Mouse (Mus musculus) embryo, embryonic 9.5 days (tissue): ENCODE results near the gene Rcn3.
A peak's percentile ranks its signal among the peaks of the same experiment; 100 is the strongest.
"Not testable (repeated sequence)": the region's sequence is repeated elsewhere in the genome, so short reads cannot be mapped to it uniquely, and the experiment has no call there.

Source experiments
- DNase-seq: peaks from one replicate; pipeline ENCODE4 v3.0.0-alpha.2; 2017; ENCODE audit errors: extremely low spot score

Gene Rcn3

DNA sequence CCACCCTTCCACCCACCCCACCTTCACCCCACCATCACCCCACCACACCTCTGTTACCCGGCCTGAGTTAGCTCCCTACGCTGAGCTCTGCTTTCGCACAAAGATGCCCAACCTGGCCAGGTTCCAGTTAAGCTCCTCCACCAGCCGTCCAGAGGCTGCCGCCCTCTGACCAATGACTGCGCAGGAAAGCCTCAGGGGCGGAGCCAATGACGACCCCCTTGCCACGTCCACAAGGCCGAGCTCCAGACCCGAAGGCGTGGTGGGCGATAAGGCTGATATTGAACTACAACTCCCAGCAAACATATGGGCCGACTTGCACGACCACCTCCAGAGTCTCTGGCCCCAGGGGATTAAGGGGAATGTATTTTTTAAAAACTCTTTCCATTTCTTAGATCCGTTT, at the start of gene Rcn3:
Rcn3 (minus strand) TSS at position 174 of the 400 bp plus-strand sequence.
- peak; percentile 93 for DNase-seq

- no peak for DNase-seq
These were observed 49.3 kb upstream of the Rcn3 start for GRCm38 (mm10) chr7:45141319-45141718.

GRCm38 (mm10) chr7:45139904-45140723, 48.1 kb upstream of the Rcn3 start:
- DNase-seq, result no peak

DNA sequence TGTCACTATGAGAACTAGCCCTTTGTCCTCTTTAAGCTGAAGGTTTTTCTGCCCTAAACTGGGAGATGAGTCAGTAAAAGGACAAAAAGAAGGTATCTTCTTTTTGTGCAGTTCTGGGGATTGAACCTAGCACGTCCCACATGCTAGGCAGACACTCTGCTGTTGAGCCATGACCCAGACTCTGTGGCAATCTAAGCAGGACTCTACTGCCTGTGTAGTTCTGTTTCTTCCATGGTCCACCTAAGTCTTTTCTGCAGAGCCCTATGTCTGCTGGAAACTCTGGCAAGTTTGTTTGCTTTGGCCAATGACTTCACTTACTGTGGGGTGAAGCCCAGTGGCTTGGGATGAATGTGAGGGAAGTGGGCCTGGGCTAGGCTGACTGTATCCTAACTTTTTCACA, 46.4 kb upstream of the Rcn3 start:
- DNase-seq, result no peak

DNA sequence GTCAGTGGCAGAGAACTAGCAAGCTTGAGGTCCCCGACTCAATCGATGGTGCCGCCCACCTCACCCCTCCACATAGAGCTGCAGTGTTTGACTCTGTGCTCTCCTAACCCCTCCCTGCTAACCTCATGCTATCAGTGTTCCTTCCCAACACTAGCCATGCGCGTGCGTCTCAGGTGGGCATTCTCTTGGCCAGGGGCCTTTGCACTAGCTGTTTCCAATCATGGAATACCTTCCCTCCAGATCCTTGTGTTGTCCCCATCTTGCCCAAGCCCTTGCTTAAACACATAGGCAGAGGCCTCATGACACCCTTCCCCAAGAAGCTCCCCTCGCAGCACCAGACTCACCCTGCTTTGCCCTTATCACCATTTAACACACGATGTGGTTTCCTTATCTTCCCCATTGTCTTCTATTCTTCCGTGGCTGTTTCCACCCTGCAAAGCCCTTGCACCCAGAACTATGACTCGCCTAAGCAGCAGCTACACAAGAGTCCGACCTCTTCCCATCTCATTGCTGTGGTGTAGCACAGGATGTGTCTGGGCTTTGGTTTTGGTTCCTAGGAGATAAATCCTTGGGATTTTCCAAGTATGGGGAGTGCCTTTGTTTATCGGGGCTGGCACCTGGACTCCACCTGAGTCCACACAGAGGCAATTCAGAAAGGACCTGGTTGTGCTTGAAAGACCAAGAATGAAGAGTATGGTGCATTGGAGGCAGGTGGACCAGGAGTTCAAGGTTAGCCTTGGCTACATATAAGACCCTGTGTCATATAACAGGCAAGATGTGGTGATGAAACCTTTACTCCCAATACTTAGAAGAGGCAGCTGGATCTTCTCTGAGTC, 45.4 kb upstream of the Rcn3 start:
- no peak for DNase-seq

- peak; percentile 79 for DNase-seq
These were observed 44.1 kb upstream of the Rcn3 start, which contains the start of the genes Gm45713 and Flt3l for GRCm38 (mm10) chr7:45135993-45136567. Gene Gm45713 (minus strand): TSS chr7:45136231. Gene Flt3l (minus strand): TSS chr7:45136432.

DNA sequence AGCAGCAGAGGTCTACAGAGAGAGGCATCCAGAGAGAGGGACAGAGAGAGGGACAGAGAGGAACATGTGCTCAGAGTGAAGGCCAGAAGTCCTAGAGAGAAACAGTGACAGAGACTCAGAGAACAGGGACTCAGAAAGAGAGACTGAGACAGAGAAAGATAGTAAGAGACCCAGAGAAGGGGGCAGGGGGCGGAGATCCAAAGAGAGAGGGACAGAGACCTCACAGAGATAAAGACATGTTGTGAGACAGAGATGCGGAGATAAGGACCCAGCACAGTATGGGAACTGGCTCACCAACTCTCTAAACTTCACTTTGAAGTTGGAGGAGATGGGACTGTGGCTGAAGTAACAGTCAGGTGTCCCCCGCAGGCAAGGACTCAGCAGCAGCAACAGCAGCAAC, 43.3 kb upstream of the Rcn3 start:
- DNase-seq, result no peak

DNA sequence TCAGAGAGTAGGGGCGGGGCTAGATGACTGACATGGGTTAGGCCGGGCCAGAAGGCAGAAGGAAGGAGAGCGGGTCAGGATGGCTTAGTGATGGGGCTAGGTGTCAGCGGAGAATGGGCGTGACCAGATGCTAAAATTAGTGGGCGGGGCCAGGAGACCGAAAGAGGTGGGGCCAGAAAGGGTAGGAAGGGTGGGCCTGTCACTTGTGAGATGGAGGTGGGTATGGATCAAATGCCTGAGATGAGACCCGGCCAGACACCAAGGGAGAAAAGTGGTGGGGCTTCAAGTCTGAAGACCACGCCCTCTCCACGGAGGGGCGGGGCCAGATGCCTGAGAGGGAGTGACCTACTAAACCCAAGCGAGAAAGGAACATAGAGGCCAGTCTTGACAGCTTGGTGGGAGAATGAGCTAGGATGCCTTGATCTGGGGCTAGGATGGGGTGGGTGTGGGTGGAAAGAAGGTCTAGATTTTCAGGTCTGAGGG, 42.6 kb upstream of the Rcn3 start:
- DNase-seq, result peak; percentile 51

- no peak for DNase-seq
These were observed 41.6 kb upstream of the Rcn3 start for GRCm38 (mm10) chr7:45133446-45134159.

GRCm38 (mm10) chr7:45131850-45132249, 39.8 kb upstream of the Rcn3 start:
- DNase-seq, result no peak

DNA sequence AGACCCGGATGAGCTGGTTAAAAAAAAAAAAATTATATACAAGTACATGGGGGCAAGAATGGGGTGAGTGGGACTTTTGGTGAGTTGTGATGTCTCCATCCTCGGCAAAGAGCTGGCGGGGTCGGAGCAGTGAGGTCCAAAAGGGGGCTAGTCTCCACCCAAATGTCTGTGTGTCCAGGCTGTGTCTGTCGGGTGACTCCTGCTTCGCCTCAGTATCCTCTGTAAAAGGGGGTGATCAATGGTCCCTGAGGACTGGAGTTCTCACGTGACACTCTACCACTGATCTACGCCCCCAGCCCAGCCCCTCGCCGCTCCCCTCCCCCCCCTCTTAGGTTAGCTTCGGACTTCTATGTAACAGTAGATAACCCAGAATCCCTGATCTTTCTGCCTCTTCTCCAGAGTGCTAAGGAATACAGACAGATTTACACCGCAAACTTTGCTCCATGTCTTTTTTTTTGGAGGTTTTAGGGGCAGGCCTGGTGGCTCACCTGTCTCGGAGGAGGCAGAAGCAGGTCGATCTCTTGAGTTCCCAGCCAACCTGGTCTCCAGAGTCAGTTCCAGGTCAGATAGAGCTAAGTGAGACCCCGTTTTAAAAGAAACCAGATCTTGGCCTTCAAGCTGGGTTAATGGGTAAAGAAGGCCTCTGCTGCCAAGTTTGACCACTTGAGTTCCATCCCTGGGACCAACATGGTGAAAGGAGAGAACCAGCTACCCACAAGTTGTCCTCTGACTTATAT, 37.9 kb upstream of the Rcn3 start:
- DNase-seq, result no peak

GRCm38 (mm10) chr7:45129318-45129717, 37.3 kb upstream of the Rcn3 start:
- no peak for DNase-seq

- DNase-seq, result peak; percentile 98
These were observed 36.7 kb upstream of the Rcn3 start, which contains the start of gene Rpl13a for GRCm38 (mm10) chr7:45128624-45129246. Gene Rpl13a (minus strand): TSS chr7:45128761.

DNA sequence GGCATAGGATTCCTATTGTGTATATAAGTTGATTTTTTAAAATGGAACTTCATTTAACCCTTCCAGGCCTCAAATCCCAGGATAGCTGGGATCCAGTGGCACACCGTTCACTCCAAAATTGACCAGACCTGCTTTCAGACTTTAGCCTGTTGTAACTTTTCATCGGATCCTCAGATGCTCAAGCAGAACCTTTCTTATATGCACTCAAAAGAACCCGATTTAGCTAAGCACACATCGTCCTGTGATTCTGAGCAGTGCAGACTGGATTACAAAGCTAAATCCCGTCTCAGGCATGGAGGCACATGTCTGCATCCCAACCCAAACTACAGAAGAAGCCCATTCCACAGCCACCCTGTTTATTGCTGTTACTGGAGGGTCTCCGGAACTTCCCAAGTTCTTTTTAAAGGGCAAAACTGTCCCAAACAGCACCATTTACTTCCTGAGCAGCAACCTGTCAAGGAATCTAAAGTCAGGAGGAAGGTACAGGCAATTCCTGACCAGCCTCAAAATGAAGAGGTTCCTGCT, 35.7 kb upstream of the Rcn3 start:
- DNase-seq, result no peak

DNA sequence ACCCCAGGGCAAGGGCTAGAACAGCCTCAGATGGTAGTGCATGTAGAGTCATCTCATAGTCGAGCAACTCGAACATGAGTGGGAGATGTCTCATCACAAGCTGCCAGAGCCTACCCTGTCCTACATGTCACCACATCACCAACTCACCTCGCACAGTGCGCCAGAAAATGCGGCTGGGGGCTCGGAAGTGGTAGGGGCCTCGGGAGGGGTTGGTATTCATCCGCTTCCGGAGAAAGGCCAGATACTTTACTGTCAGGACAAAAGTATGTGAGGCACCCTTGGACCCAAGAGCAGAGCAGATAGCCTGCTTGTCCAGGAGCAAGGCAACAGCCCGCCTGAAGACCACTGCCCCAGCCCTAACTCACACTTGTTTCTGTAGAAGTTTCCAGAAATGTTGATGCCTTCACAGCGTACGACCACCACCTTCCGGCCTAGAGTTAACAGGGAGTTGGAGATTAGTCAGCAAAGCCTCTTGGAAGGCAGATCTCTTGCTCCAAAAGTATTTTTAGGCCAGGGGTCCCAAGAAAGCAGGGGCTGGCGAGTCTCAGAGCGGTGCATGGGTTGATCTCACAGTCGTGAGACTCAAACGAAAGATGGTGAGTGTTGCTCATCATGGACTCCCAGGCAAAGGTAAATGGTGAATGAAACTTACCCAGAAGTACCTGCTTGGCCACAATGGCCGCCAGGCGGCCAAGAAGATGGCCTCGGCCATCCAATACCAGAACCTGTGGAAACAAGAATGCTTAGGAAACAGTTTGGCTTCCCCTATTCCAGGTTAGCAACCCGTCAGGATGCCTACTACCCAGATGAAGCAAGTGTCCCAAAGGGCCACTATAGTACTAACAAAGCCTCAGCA, 35.1 kb upstream of the Rcn3 start:
- no peak for DNase-seq

GRCm38 (mm10) chr7:45126147-45126843, 34.3 kb upstream of the Rcn3 start:
- DNase-seq, result no peak

- DNase-seq, result not testable (repeated sequence)
These were observed 33.6 kb upstream of the Rcn3 start for GRCm38 (mm10) chr7:45125649-45126048.

DNA sequence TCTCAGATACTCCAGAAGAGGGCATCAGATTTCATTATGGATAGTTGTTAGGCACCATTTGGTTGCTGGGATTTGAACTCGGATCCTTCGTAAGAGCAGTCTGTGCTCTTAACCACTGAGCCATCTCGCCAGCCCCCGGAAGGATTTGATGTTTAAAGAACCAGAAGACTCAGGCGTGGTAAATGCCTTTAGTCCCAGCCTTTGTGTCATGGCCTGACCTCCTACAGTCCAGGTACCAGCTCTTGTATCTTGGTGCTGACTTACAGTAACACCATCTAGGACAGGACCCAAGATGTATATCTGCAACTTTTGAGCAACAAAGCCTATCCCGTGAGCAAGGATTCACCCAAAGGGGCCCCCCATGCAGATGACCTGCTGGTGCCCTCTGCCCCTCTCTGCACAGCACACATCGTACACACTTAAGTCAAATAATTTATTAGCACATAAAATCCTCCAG, 33.2 kb upstream of the Rcn3 start:
- peak; percentile 81 for DNase-seq
